Mouse (Mus musculus) v-Abl transformed pro-B cells (cell line): ENCODE measurements around the gene Mmp24.
"Not testable (repeated sequence)": the region's sequence is repeated elsewhere in the genome, so short reads cannot be mapped to it uniquely, and the experiment has no call there.

Source experiments
- in situ Hi-C, 2 experiments: fragments of 400-800 bp; cut with MboI; formaldehyde crosslinking; loops; one replicate each; pipeline ENCODE4 v1.15.1; 2025; ENCODE audit not compliant: unreplicated experiment in 2 of 2

The Mmp24 gene

DNA sequence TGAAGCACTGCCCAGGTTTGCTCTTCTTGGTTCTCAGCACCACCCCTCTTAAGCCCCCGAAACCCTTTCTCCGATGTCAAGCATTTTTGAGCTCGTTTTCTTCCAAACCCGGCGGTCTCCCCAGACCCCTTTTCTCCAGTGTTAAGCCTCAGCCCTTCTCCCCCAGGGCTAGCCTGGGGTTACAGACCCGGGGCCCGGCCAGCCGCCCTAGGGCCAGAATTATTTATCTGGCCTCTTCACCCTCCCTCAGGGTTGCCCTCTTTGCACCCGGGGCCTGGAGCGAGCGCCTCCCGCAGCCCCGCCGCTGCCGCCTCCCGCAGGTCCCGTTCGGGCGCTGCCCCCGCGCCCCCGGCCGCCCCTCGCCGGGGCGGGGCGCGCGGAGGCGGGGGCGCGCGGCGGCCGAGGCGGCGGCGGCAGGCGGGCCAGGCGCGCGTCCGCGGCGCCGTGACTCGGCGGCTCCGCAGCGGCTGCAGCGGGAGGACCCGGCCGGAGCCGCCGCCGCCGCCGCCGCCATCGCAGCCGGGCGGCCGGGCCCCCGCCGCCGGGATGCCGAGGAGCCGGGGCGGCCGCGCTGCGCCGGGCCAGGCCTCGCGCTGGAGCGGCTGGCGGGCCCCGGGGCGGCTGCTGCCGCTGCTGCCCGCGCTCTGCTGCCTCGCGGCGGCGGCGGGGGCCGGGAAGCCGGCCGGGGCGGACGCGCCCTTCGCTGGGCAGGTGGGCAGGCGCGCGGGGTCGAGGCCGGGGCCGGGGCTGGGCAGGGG, at the start of gene Mmp24:
Mmp24 (plus strand) TSS at position 416 of the 758 bp plus-strand sequence.
- in situ Hi-C loops: loop anchor here in 1 of 2 experiments (25.0 kb wide), 3 partner anchors 1063 to 1563 kb away; partner anchors contain the start of genes Bpifb5 and Snta1

DNA sequence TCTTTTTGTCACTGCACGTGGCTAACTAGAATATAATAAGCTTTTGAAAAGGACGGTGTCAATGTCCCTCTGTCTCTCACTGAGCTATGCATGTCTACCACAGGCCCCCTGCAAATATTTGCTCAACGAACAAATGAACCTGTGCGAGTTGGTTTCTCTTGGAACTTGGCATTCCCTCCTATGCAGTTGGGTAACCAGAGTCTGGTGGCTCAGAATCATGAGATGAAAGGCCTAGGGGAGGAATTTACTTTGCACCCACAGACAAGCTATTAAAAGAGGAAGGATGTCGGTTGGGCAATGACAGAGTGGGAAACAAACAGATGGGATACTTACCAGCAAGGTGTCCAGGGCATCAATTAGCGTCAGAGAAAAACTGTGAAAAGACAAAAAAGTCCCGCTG, 48.8 kb upstream of the Mmp24 start:
- in situ Hi-C loops: no loop called here

DNA sequence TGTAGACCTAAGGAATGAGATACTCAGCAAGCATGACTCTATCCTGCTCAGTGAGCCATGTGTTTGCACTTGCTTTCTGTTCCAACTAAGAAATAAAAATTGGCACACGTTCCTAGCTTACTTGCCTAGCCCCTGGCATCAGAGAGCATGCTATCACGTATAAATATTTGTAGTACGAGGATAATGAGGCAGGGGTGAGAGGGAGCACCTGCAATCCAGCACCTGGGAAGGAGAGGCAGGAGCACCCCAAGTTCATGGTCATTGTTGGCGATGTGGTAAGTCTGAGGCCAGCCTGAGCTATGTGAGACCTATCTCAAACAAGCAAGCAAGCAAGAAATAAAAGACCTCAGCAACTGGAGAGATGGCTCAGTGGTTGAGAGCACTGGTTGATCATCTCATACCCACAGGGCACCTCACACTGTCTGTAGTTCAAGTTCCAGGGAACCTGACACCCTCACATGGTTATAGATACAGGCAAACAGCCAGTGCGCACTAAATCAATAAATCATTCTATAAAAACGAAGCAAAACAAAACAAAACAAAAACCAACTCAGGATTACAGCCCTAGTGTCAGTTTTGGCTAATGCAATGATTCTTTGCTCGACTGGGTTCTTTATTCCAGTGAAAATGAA, 47.3 kb upstream of the Mmp24 start:
- in situ Hi-C loops: no loop called here

DNA sequence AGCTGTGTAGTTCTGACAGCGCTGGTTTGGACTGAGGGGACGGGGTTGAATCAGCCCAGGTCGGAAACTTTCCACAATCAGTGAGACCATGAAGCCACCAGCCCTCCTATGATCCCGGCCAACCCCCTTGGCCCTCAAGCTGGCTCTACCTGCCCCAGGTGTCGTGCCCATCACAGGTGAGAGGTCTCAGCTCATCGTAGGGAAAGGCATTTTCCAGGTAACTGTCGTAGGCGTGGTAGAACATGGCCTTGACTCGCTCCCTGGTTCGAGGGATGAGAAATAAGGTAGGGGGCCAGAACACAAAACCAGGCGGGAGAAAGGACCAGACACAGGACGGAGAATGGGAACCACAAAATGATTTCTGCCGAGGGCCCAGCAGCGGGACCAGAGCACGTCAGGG, 46.4 kb upstream of the Mmp24 start:
- in situ Hi-C loops: no loop called here

DNA sequence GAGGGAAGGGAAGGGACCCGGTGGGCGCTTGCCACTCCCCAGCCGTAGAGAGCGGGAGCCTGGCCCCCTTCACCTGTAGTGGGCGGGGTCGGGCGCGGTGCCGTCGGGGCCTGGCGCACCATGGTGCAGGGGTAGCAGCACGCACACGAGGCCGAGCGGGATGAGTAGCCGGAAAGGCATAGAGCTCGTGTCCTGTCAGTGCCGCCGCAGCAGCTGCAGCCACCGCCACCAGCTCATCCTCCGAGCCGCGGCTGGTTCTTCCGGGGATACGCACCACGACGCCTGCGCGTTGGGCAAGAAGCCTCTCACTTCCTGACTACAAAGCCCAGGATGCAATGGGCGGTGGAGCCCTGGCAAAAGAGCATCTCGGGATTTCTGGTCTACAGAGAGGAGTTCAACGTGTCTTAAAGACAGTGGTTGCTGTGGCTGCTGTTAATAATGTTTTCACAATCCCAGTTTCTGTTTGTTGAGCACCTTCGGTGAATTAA, 45.9 kb upstream of the Mmp24 start, which contains the start of gene Edem2:
Edem2 (minus strand) TSS at position 318 of the 488 bp plus-strand sequence.
- in situ Hi-C loops: no loop called here

DNA sequence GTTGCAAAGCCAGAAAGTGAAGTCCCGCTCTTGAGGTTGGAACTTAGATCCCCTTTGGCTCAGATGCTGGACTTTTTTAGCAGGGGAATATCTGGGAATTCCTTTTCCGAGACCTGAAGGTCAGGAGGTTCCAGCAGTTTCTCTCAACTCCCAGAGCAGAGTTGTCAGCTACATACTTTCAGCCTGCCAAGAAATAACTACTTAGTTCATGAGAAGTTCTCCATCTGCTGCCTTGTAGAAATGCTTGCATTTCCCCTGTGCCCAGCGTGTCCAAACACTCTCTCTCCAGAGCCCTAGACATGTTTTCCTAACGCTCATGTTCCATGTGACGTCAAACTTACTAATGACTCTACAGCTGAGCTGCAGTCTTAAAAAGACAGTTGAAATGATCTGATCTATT, 40.1 kb upstream of the Mmp24 start:
- in situ Hi-C loops: no loop called here

DNA sequence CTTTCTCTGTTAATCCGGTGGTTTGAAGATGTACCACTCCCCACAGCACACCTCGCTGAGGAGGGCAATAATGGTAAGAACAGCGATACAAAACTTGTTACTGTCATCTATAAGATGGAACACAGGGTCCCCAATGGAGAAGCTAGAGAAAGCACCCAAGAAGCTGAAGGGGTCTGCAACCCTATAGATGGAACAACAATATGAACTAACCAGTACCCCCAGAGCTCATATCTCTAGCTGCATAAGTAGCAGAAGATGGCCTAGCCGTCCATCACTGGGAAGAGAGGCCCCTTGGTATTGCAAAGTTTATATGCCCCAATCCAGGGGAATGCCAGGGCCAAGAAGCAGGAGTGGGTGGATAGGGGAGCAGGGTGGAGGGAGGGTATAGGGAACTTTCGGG, 39.4 kb upstream of the Mmp24 start, which contains the start of gene Gm17581:
Gm17581 (minus strand) TSS at position 101 of the 400 bp plus-strand sequence.
- in situ Hi-C loops: not testable (repeated sequence)

DNA sequence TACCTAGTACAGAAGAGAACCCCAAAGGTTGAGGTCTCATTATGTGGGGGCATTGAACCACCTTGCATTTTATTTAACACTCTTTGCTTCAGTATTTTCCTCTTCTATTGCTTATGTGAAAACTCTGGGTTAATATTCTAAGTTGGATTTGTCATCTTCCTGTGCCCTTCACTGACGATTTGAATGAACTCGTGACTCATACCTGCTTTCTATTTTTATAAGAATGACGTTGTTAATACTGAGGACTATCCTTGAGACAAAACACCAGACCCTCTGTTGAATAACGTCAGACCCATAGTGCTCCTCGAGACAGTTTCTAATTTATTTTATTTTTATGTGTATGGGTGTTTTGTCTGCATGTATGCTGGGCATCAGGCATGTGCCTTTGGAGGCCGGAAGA, 38.2 kb upstream of the Mmp24 start:
- in situ Hi-C loops: no loop called here

DNA sequence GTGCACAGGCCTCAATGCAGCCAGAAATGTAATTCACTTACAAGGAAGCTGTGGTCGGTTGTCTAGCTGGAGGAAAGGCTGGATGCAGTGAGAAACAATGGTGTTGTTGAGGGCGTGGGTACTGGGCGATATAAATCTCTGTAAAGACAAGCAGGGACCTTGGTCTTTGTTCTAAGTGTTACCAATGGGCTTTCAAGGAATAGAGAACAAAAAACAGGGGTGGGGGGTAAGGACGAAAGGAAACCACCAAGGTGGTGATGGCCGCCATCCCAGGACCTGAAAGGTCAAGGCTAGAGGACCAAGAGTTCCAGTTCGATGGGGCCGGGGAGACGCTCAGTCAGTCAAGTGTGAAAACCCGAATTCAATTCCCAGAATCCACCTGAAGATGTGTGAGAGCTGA, 37.3 kb upstream of the Mmp24 start:
- in situ Hi-C loops: no loop called here

DNA sequence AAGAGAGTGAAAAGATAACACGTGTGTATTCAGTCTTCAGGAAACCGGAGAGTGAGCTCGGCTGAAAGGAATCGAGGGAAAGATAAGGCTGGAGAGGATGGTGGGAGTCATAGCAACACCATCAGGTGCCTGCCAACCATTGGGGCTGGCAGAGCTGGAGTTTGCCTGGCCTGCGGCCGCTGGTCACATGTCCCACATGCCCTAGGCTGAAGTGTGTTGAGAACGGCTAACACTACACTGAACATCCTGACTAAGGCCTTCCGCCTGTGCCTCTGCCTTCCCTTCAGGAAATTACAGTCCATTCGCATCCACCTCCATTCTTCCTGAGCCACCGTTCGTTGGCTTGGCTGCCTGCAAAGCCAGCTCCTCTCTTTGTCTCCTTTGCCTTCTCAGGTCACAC, 32.9 kb upstream of the Mmp24 start:
- in situ Hi-C loops: no loop called here

DNA sequence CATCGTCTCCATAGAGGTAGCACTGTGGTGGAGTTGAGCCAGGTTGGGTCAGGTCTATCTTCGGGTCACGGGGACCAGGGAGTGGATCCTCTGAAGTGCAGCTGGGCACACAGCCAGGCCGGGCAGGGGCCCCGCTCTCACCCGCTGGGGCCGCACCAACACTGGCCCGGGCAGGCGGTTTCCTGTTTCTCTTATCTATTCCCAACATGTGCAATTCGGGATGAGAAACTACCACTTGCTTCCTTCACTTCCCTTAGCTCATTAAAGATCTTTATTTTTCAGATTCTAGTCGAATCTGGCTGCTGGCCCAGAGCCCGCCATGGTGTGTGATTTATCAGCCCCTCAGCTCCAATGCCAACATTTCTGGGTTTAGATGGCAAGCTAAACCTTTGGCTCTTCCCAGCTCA, 32.2 kb upstream of the Mmp24 start:
- in situ Hi-C loops: no loop called here

DNA sequence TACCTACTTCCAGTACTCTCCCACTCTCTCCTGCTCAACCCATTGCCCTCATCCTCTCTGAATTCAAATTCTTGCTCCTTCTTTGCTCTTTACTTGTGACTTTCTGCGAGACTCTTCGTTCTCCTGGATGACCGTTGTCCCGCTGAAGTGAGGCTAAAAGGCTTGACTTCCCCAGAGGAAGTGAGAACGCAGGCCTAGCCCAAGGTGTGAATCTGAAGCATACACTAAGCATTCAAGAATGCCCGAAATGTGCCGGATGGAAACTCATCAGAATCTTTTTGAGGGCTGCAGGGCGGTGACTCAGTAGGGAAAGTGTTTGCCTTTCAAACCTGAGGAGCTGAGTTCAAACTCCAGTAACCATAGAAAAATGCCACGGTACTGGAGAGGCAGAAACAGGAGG, 31.8 kb upstream of the Mmp24 start:
- in situ Hi-C loops: no loop called here

DNA sequence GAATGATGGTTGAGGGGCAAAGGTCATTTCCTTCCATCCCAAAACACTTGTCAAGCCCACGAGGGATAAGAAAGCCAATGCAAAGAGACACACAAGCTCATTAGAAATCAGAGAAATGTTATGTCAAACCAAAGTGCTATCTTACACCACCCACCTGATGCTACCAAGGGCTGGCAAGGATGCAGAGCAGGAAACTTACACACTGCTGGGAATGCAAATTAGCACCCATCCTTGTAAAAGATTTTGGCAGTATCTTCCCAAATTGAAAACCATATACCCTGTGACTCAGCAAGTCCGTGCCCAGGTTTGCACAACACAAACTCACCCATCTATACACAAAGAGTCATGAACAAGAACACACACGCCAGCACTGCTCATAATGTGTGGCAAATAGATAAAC, 29.7 kb upstream of the Mmp24 start:
- in situ Hi-C loops: no loop called here

DNA sequence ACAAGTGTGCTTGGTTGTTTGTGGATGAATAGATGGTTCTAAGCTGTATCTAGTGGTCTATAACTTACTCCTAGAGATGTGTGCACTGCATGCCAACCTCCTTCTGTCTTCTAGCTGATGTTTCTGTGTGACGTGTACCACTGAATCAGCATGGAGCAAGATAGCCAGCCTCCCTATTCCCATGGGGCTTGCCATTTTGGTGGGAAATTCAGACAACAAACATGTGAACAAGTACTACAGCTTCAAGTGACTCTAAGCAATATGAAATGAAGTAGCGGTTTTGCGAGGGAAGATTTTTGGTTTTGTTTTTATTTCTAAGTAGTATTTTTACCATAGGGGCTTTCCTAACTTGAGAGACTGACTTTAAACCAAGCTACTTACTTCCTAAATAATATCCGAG, 25.7 kb upstream of the Mmp24 start:
- in situ Hi-C loops: no loop called here

DNA sequence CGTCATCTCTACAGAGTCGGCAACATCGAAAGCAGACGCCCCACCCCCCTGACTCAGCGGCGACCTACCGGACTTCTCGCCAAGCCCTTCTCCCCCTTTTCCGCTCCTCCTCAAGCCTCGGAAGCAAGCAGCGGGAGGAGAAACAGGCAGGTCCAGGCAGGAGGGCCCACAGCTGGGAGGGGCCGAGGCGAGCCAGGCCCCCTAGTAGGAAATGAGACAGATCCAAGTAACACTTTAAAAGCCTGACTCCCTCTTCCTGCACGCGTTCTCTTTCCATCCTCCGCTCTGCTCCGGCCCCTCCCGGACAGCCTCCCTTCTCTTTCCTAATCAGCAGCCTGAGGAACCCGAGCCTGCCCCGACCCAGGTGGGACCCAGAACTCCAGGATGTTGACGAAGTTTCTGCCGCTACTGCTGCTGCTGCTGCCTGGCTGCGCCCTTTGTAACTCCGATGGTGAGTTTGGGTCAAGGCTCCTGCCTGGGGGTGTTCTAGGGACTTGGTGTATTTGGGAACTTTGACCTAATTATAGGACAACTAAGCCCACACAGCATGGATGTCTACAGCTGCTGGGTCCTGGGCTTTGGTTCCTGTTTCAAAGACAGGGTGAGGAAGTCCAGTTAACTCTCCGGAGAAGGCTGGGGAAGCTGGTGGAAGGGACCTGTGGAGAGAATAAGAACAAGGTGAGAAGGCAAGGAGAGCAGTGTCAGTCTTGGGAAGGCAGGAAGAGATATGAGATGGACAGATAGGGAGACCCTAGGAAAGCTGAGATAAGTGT, 23.9 kb upstream of the Mmp24 start, which contains the start of gene Procr:
Procr (plus strand) TSS at position 104 of the 773 bp plus-strand sequence.
- in situ Hi-C loops: loop anchor here (5.0 to 25.0 kb wide), 4 partner anchors 79 to 1539 kb away; partner anchors contain the start of genes Bpifb5 (in 1 of the 2) and Snta1 (in 1 of the 2)

DNA sequence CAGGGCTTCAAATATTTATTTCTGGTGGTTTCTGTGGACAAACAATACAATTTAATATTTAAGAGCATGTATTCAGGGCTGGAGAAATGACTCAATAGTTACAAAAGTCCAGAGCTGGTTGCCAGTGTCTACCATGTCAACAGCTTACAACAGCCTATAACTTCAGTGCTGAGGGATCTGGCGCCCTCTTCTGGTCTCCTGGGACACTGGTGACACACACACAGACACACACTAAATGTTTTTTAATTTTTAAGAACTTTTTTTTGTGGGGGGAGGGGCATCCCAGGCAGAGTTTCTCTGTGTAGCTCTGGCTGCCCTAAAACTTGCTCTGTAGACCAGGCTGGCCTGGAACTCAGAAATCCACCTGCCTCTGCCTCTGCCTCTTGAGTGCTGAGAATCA, 19.4 kb upstream of the Mmp24 start:
- in situ Hi-C loops: loop anchor here in 1 of 2 experiments (5.0 to 25.0 kb wide), 4 partner anchors 83 to 1543 kb away; partner anchors contain the start of genes Bpifb5 and Snta1

DNA sequence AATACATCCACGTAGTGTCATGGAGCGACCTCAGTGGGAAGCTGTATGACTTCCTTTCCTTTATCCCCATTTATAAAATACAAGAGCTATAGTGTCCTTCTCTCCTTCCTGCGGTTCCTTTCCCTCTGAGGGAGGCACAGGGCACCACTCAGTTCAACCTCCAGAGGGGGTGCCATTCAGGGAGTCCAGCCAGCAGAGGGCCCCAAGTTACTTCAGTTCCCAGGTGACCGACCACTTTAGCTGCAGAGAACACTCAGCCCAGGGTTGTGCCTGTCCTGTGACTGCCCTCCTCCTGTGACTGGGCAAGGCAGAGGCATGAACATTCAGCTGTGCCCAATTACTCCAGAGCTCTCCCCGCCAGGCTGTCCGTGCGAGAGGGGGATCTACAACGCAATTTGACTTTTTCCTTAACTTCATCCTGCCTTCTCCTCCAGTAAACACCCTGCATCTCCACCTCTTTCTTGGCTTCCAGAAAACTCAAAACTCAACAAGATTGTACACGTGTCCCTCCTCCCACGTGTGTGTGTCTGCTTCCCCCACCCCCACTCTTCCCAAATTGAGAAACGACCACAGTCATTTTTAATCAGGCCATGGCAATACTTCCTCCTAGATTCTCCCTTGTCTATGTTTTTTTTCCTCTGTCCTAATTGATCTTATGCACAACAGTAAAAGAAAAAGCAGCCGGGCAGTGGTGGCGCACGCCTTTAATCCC, 18.1 kb upstream of the Mmp24 start:
- in situ Hi-C loops: loop anchor here in 1 of 2 experiments (5.0 to 25.0 kb wide), 4 partner anchors 85 to 1545 kb away; partner anchors contain the start of genes Bpifb5 and Snta1

DNA sequence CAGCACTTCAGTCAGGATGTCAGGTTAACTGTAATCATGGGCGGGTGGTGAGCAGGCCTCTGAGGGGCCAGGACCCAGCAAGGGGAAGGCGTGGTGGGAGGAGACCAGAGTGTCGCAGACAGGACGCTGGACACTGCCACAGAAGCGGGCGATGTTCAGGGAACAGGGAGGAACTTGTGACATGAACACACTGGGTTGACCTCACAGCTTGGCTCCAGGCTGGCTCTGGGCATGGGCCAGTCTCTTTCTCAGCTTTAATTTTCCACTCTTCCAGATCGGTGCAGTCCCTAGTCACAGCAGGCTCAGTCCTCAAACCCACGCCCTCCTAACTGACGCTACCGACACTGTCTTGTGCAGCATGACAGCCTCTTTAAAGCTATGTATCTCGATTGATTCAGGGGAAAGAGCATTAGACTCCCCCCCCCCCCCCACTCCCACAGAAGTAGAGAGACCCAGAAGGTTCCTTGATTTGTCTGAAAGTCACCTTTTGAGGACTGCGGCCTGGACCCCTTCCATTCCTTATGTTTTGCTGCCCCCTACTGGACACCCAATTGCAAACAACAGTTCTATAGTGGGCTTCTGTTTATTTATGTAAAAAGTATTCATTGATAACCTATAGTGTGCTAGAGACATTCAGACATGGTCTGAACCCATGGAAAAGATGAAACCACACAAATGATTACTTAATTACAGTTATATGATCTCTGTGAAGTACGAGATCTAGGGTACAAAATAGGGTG, 10.3 kb upstream of the Mmp24 start:
- in situ Hi-C loops: loop anchor here (5.0 to 25.0 kb wide), 5 partner anchors 248 to 1553 kb away; partner anchors contain the start of genes Acss2 (in 2 of the 2), Ggt7 (in 2 of the 2), Bpifb5 (in 1 of the 2) and Snta1 (in 1 of the 2)

DNA sequence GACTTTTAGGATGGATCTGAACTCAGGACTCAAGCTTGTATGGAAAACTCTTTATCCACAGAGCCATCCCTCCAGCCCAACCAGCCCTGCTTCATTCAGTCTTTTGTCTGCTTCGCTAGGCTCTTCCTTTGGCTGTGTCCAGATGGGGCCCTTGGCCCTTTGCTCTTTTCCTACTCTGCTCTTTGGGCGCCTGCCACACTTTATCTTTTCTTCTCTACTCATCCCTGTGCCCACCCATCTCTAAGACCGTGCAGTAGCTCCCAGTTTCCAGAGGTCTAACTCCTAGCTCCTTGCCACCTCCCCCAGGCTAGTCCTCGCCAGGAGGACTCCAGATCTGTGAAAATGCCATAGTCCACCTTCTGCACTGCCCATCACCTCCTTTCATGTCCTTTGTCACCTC, 1.5 kb upstream of the Mmp24 start:
- in situ Hi-C loops: loop anchor here in 1 of 2 experiments (25.0 kb wide), 3 partner anchors 1061 to 1561 kb away; partner anchors contain the start of genes Bpifb5 and Snta1
